Mouse (Mus musculus): ENCODE measurements at regions not wholly inside any gene's neighbourhood (a gene's known extent, or its start where the extent isn't known, plus 50 kb on each side); places are given as distances from the start of the nearest gene placed in this dataset.

GRCm38 (mm10) chr12:47129821-47130220 is 311.1 kb upstream of the Nova1 start:
- Histone ChIP-seq H3K9ac (ENCODE audit: insufficient read depth, low read depth, low read length, poor library complexity, severe bottlenecking) (no peak overlapping the region), H3K4me1 (ENCODE audit: control insufficient read depth in 2 of 2, insufficient read depth in 2 of 2, low read length in 2 of 2, poor library complexity in 1 of 2) (peaks cover 0 to 2% of the 10 kb centered on the region in 2 experiments; a peak in 2 of 4 replicates), H3K9me3 (ENCODE audit: control insufficient read depth, insufficient read depth, low read depth, low read length) (no peaks in the 10 kb centered on the region), H3K27ac (ENCODE audit: insufficient read depth, low read depth, low read length, poor library complexity, severe bottlenecking) (no peak overlapping the region), H3K4me3 (ENCODE audit: insufficient read depth in 1 of 2, low read depth in 1 of 2, low read length in 2 of 2, poor library complexity in 1 of 2, severe bottlenecking in 1 of 2) (no peak overlapping the region), H3K36me3 (ENCODE audit: control insufficient read depth, insufficient read depth, low read length, poor library complexity, severe bottlenecking) (no peaks in the 10 kb centered on the region)
- TF ChIP-seq ZC3H11A (IDR thresholded peaks at IDR 0.05; ENCODE audit: borderline replicate concordance, low read depth, low read length) (no peak), MAFK (IDR thresholded peaks at IDR 0.05; ENCODE audit: insufficient read depth, low read depth, low read length) (no peak), ZNF384 (IDR thresholded peaks at IDR 0.05; ENCODE audit: low read depth, low read length) (no peak)
- DNase-seq (ENCODE audit: low read depth, low spot score): peak; percentile 48
- in situ Hi-C loops (cut with MboI; ENCODE audit: low sequenced_read_pairs in 2 of 2, unreplicated experiment in 2 of 2): no loop called here

DNA sequence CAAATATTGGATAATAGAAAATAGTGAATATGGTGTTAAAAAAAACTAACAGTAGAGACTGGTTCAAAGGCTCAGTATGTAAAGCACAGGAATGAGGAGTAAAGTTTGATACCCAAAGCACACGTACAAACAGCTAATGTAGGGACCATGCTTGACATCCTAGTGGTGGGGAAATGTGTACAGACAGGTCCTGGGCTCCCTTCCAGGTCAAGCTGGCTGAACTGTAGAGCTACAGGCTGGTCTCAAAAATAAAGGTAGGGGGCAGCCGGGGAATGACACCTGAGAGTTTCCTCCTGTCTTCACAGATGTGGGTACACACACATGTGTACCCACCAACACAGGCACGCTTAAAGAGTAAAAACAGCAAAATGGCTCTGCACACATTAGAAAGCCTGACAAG is 309.9 kb upstream of the Nova1 start:
- in situ Hi-C loops (cut with MboI; ENCODE audit: low sequenced_read_pairs in 2 of 2, unreplicated experiment in 2 of 2): no loop called here
- no peak for DNase-seq (ENCODE audit: low read depth, low spot score)
- Histone ChIP-seq H3K27ac (ENCODE audit: insufficient read depth, low read depth, low read length, poor library complexity, severe bottlenecking) (no peak overlapping the region), H3K9me3 (ENCODE audit: control insufficient read depth, insufficient read depth, low read depth, low read length) (no peaks in the 10 kb centered on the region), H3K36me3 (ENCODE audit: control insufficient read depth, insufficient read depth, low read length, poor library complexity, severe bottlenecking) (no peaks in the 10 kb centered on the region), H3K4me1 (ENCODE audit: control insufficient read depth in 2 of 2, insufficient read depth in 2 of 2, low read length in 2 of 2, poor library complexity in 1 of 2) (peaks cover 0 to 2% of the 10 kb centered on the region in 2 experiments; a peak in 2 of 4 replicates), H3K9ac (ENCODE audit: insufficient read depth, low read depth, low read length, poor library complexity, severe bottlenecking) (no peak overlapping the region), H3K4me3 (ENCODE audit: insufficient read depth in 1 of 2, low read depth in 1 of 2, low read length in 2 of 2, poor library complexity in 1 of 2, severe bottlenecking in 1 of 2) (no peak overlapping the region)
- TF ChIP-seq ZC3H11A (IDR thresholded peaks at IDR 0.05; ENCODE audit: borderline replicate concordance, low read depth, low read length): no peak
- TF ChIP-seq HCFC1 (IDR thresholded peaks at IDR 0.05; ENCODE audit: borderline replicate concordance, insufficient read depth, low read length): no peak
- no peak for TF ChIP-seq MAFK (IDR thresholded peaks at IDR 0.05; ENCODE audit: insufficient read depth, low read depth, low read length)
- TF ChIP-seq ZNF384 (IDR thresholded peaks at IDR 0.05; ENCODE audit: low read depth, low read length): no peak
- TF ChIP-seq CHD2 (IDR thresholded peaks at IDR 0.05; ENCODE audit: low read depth, low read length): no peak

DNA sequence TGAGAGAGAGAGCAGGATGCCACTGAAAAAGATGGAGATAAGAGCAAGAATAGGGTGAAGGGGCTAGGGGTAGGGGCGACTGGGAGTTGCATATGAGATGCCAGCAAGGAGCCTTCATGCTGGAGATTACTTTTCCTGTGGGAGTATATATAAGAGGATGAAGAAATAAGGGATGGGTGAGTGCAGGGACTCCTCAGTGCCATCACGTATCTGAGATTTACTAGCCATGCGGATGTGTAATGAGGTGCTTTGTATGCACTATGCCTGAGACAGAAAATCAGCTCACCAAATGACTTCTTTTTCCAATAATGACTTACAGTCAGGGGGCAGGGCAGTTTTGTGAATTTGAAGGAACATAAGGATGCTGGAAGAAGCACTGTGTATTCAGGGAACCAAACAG is 302.7 kb upstream of the Nova1 start:
- Histone ChIP-seq H3K4me3 (ENCODE audit: insufficient read depth in 1 of 2, low read depth in 1 of 2, low read length in 2 of 2, poor library complexity in 1 of 2, severe bottlenecking in 1 of 2) (no peak overlapping the region), H3K9me3 (ENCODE audit: control insufficient read depth, insufficient read depth, low read depth, low read length) (no peaks in the 10 kb centered on the region), H3K36me3 (ENCODE audit: control insufficient read depth, insufficient read depth, low read length, poor library complexity, severe bottlenecking) (no peaks in the 10 kb centered on the region), H3K9ac (ENCODE audit: insufficient read depth, low read depth, low read length, poor library complexity, severe bottlenecking) (no peak overlapping the region), H3K27ac (ENCODE audit: insufficient read depth, low read depth, low read length, poor library complexity, severe bottlenecking) (no peak overlapping the region), H3K4me1 (ENCODE audit: control insufficient read depth in 2 of 2, insufficient read depth in 2 of 2, low read length in 2 of 2, poor library complexity in 1 of 2) (no peaks in the 10 kb centered on the region)
- in situ Hi-C loops (cut with MboI; ENCODE audit: low sequenced_read_pairs in 2 of 2, unreplicated experiment in 2 of 2): no loop called here
- TF ChIP-seq HCFC1 (IDR thresholded peaks at IDR 0.05; ENCODE audit: borderline replicate concordance, insufficient read depth, low read length) (no peak), ZC3H11A (IDR thresholded peaks at IDR 0.05; ENCODE audit: borderline replicate concordance, low read depth, low read length) (no peak), MAFK (IDR thresholded peaks at IDR 0.05; ENCODE audit: insufficient read depth, low read depth, low read length) (no peak), CHD2 (IDR thresholded peaks at IDR 0.05; ENCODE audit: low read depth, low read length) (no peak), ZNF384 (IDR thresholded peaks at IDR 0.05; ENCODE audit: low read depth, low read length) (no peak)
- DNase-seq (ENCODE audit: low read depth, low spot score): no peak

GRCm38 (mm10) chr12:47117504-47117903 is 298.8 kb upstream of the Nova1 start:
- in situ Hi-C loops (cut with MboI; ENCODE audit: low sequenced_read_pairs in 2 of 2, unreplicated experiment in 2 of 2): no loop called here
- Histone ChIP-seq H3K36me3 (ENCODE audit: control insufficient read depth, insufficient read depth, low read length, poor library complexity, severe bottlenecking) (no peaks in the 10 kb centered on the region), H3K4me3 (ENCODE audit: insufficient read depth in 1 of 2, low read depth in 1 of 2, low read length in 2 of 2, poor library complexity in 1 of 2, severe bottlenecking in 1 of 2) (no peak overlapping the region), H3K9ac (ENCODE audit: insufficient read depth, low read depth, low read length, poor library complexity, severe bottlenecking) (no peak overlapping the region), H3K9me3 (ENCODE audit: control insufficient read depth, insufficient read depth, low read depth, low read length) (no peaks in the 10 kb centered on the region), H3K27ac (ENCODE audit: insufficient read depth, low read depth, low read length, poor library complexity, severe bottlenecking) (no peak overlapping the region), H3K4me1 (ENCODE audit: control insufficient read depth in 2 of 2, insufficient read depth in 2 of 2, low read length in 2 of 2, poor library complexity in 1 of 2) (no peaks in the 10 kb centered on the region)
- TF ChIP-seq HCFC1 (IDR thresholded peaks at IDR 0.05; ENCODE audit: borderline replicate concordance, insufficient read depth, low read length) (no peak), ZC3H11A (IDR thresholded peaks at IDR 0.05; ENCODE audit: borderline replicate concordance, low read depth, low read length) (no peak), ZNF384 (IDR thresholded peaks at IDR 0.05; ENCODE audit: low read depth, low read length) (no peak), CHD2 (IDR thresholded peaks at IDR 0.05; ENCODE audit: low read depth, low read length) (no peak), MAFK (IDR thresholded peaks at IDR 0.05; ENCODE audit: insufficient read depth, low read depth, low read length) (no peak)
- no peak for DNase-seq (ENCODE audit: low read depth, low spot score)

DNA sequence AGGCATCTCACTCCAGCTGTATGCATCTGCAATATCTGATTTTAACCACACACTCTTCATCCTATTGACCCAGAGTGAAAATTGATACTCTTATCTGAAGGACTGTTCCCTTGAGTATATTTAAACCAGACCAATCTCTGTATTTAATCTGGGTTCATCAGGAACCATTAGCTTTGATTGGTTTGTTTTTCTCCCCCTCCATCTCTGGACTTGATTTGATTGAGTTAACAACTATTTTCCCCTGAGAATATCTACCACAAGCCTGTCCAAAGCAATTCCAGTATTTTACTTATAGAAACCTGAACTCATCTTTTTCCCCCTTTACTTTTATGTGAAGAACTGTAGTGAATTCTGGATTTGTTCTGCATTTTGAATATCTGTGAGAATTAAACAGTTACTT is 270.5 kb upstream of the Nova1 start:
- Histone ChIP-seq H3K9ac (ENCODE audit: insufficient read depth, low read depth, low read length, poor library complexity, severe bottlenecking) (no peak overlapping the region), H3K36me3 (ENCODE audit: control insufficient read depth, insufficient read depth, low read length, poor library complexity, severe bottlenecking) (no peaks in the 10 kb centered on the region), H3K9me3 (ENCODE audit: control insufficient read depth, insufficient read depth, low read depth, low read length) (no peaks in the 10 kb centered on the region), H3K4me3 (ENCODE audit: insufficient read depth in 1 of 2, low read depth in 1 of 2, low read length in 2 of 2, poor library complexity in 1 of 2, severe bottlenecking in 1 of 2) (no peak overlapping the region), H3K4me1 (ENCODE audit: control insufficient read depth in 2 of 2, insufficient read depth in 2 of 2, low read length in 2 of 2, poor library complexity in 1 of 2) (no peaks in the 10 kb centered on the region), H3K27ac (ENCODE audit: insufficient read depth, low read depth, low read length, poor library complexity, severe bottlenecking) (no peak overlapping the region)
- in situ Hi-C loops (cut with MboI; ENCODE audit: low sequenced_read_pairs in 2 of 2, unreplicated experiment in 2 of 2): no loop called here
- no peak for DNase-seq (ENCODE audit: low read depth, low spot score)
- TF ChIP-seq HCFC1 (IDR thresholded peaks at IDR 0.05; ENCODE audit: borderline replicate concordance, insufficient read depth, low read length): no peak
- no peak for TF ChIP-seq MAFK (IDR thresholded peaks at IDR 0.05; ENCODE audit: insufficient read depth, low read depth, low read length)

Data from ES-E14 (cell line).